Mouse (Mus musculus): Measurements from ENCODE around the gene Defb45.

Gene Defb45

GRCm38 (mm10) chr2:152599299-152599698 lies at the start of gene Defb45:
Gene Defb45 (minus strand): TSS chr2:152599399.
- no peak for DNase-seq (ENCODE audit: low spot score)

GRCm38 (mm10) chr2:152639406-152640113 lies 40.4 kb upstream of the Defb45 start:
- no peak for DNase-seq (ENCODE audit: low spot score)

GRCm38 (mm10) chr2:152638865-152639264 lies 39.7 kb upstream of the Defb45 start:
- DNase-seq (ENCODE audit: low spot score) = no peak

- DNase-seq (ENCODE audit: low spot score) = no peak
These were observed 38.2 kb upstream of the Defb45 start for GRCm38 (mm10) chr2:152637381-152637780.

- DNase-seq (ENCODE audit: low spot score) = no peak
These were observed 37.8 kb upstream of the Defb45 start for GRCm38 (mm10) chr2:152637006-152637322.

- no peak for DNase-seq (ENCODE audit: low spot score)
These were observed 37.2 kb upstream of the Defb45 start for GRCm38 (mm10) chr2:152636246-152637005.

- no peak for DNase-seq (ENCODE audit: low spot score)
These were observed 35.1 kb upstream of the Defb45 start for GRCm38 (mm10) chr2:152634311-152634710.

- DNase-seq (ENCODE audit: low spot score) = no peak
These were observed 34.1 kb upstream of the Defb45 start for GRCm38 (mm10) chr2:152633334-152633733.

- DNase-seq (ENCODE audit: low spot score) = no peak
These were observed 30.7 kb upstream of the Defb45 start for GRCm38 (mm10) chr2:152629904-152630303.

- DNase-seq (ENCODE audit: low spot score) = no peak
These were observed 30.0 kb upstream of the Defb45 start for GRCm38 (mm10) chr2:152629239-152629638.

GRCm38 (mm10) chr2:152628066-152628465 lies 28.9 kb upstream of the Defb45 start:
- DNase-seq (ENCODE audit: low spot score) = no peak

- DNase-seq (ENCODE audit: low spot score) = no peak
These were observed 27.8 kb upstream of the Defb45 start, which contains the start of gene Rem1 for GRCm38 (mm10) chr2:152626774-152627591. Gene Rem1 (plus strand): TSS chr2:152626951.

- no peak for DNase-seq (ENCODE audit: low spot score)
These were observed 26.1 kb upstream of the Defb45 start for GRCm38 (mm10) chr2:152625256-152625655.

- no peak for DNase-seq (ENCODE audit: low spot score)
These were observed 25.4 kb upstream of the Defb45 start for GRCm38 (mm10) chr2:152624566-152624965.

GRCm38 (mm10) chr2:152622953-152623352 lies 23.8 kb upstream of the Defb45 start, which contains the start of gene Defb25:
Gene Defb25 (minus strand): TSS chr2:152623053.
- no peak for DNase-seq (ENCODE audit: low spot score)

GRCm38 (mm10) chr2:152622151-152622550 lies 23.0 kb upstream of the Defb45 start:
- DNase-seq (ENCODE audit: low spot score) = no peak

GRCm38 (mm10) chr2:152620367-152621134 lies 21.4 kb upstream of the Defb45 start:
- peak; percentile 70 for DNase-seq (ENCODE audit: low spot score)

GRCm38 (mm10) chr2:152617374-152617773 lies 18.2 kb upstream of the Defb45 start:
- peak; percentile 28 for DNase-seq (ENCODE audit: low spot score)

GRCm38 (mm10) chr2:152616470-152616869 lies 17.3 kb upstream of the Defb45 start:
- DNase-seq (ENCODE audit: low spot score) = no peak

- DNase-seq (ENCODE audit: low spot score) = peak; percentile 89
These were observed 16.4 kb upstream of the Defb45 start for GRCm38 (mm10) chr2:152615563-152615962.

GRCm38 (mm10) chr2:152612193-152612592 lies 13.0 kb upstream of the Defb45 start:
- DNase-seq (ENCODE audit: low spot score) = no peak

- DNase-seq (ENCODE audit: low spot score) = no peak
These were observed 9.5 kb upstream of the Defb45 start for GRCm38 (mm10) chr2:152608719-152609118.
